Mouse (Mus musculus) MEL (cell line): ENCODE results near the gene Pla2g16. TPM values are rescaled to one million over a fixed set of nuclear protein-coding genes. Genes with fewer than 3 reads are reported as not detected.

Experiments
- DNase-seq: peaks from one replicate; pipeline ENCODE4 v3.0.0; 2011; ENCODE audit warnings: low read depth, low spot score
- H3K27ac ChIP-seq: 2 replicates; pipeline ENCODE4 v1.5.1; 2012; ENCODE audit warnings: low read depth, mild to moderate bottlenecking, control low read depth, low read length, moderate library complexity; ENCODE audit not compliant: control insufficient read depth
- H3K27me3 ChIP-seq, 2 experiments: fragments of 150-350 bp in 1 of 2; sonication (generic) in 1 of 2; 2 replicates each; pipeline ENCODE4 v1.6.1; 2012; ENCODE audit warnings: low read length in 2 of 2, mild to moderate bottlenecking in 2 of 2, improper control_type of control experiment in 1 of 2, moderate library complexity in 1 of 2; ENCODE audit not compliant: insufficient read depth in 2 of 2, control insufficient read depth in 1 of 2
- H3K36me3 ChIP-seq, 2 experiments: 2 replicates each; pipeline ENCODE4 v1.6.1; 2012 to 2014; ENCODE audit warnings: low read length in 2 of 2, improper control_type of control experiment in 1 of 2, inconsistent platforms in 1 of 2, mild to moderate bottlenecking in 1 of 2; ENCODE audit not compliant: insufficient read depth in 2 of 2, control insufficient read depth in 1 of 2
- H3K4me1 ChIP-seq, 2 experiments: fragments of 150-350 bp in 1 of 2; sonication (generic) in 1 of 2; 2 replicates each; pipeline ENCODE4 v1.6.1; 2012; ENCODE audit warnings: low read length in 2 of 2, improper control_type of control experiment in 1 of 2, mild to moderate bottlenecking in 1 of 2; ENCODE audit not compliant: insufficient read depth in 2 of 2, control insufficient read depth in 1 of 2
- H3K4me3 ChIP-seq, 2 experiments: fragments of 150-350 bp in 1 of 2; sonication (generic) in 1 of 2; 2 replicates each; pipeline ENCODE4 v1.5.1; 2012; ENCODE audit warnings: low read depth in 2 of 2, low read length in 2 of 2, mild to moderate bottlenecking in 2 of 2, moderate library complexity in 2 of 2, control low read depth in 1 of 2, improper control_type of control experiment in 1 of 2; ENCODE audit not compliant: control insufficient read depth in 1 of 2, insufficient read depth in 1 of 2
- H3K79me2 ChIP-seq: 2 replicates; pipeline ENCODE4 v1.6.1; 2012; ENCODE audit warnings: mild to moderate bottlenecking, low read length, moderate library complexity; ENCODE audit not compliant: control insufficient read depth, poor library complexity, insufficient read depth
- H3K9ac ChIP-seq: 2 replicates; pipeline ENCODE4 v1.6.1; 2012; ENCODE audit warnings: low read depth, mild to moderate bottlenecking, control low read depth, low read length, moderate library complexity; ENCODE audit not compliant: control insufficient read depth, poor library complexity, severe bottlenecking
- H3K9me3 ChIP-seq: fragments of 150-350 bp; sonication (generic); replicated peaks from 2 replicates; pipeline ENCODE4 v1.6.1; 2012; ENCODE audit warnings: mild to moderate bottlenecking, low read length, improper control_type of control experiment, moderate library complexity; ENCODE audit not compliant: insufficient read depth
- E2F4 ChIP-seq: IDR thresholded peaks from 2 replicates; pipeline ENCODE4 v1.6.1; 2011; ENCODE audit warnings: low read depth, low read length, improper control_type of control experiment, borderline replicate concordance
- ETS1 ChIP-seq: IDR thresholded peaks from 2 replicates; pipeline ENCODE4 v1.6.1; 2012; ENCODE audit warnings: low read depth, mild to moderate bottlenecking, inconsistent platforms, low read length, improper control_type of control experiment, moderate library complexity
- HCFC1 ChIP-seq: IDR thresholded peaks from 2 replicates; pipeline ENCODE4 v1.6.1; 2012; ENCODE audit warnings: low read depth, mild to moderate bottlenecking, inconsistent platforms, low read length, improper control_type of control experiment, moderate library complexity
- KAT2A ChIP-seq: conservative IDR thresholded peaks from 2 replicates; pipeline ENCODE4 v1.6.1; 2012; ENCODE audit warnings: low read depth, low read length, improper control_type of control experiment, inconsistent platforms
- MAFK ChIP-seq: IDR thresholded peaks from 2 replicates; pipeline ENCODE4 v1.6.1; 2011; ENCODE audit warnings: low read depth, mild to moderate bottlenecking, low read length, improper control_type of control experiment, borderline replicate concordance
- MAX ChIP-seq: IDR thresholded peaks from 2 replicates; pipeline ENCODE4 v1.6.1; 2011; ENCODE audit warnings: low read length, improper control_type of control experiment
- MEF2A ChIP-seq: IDR thresholded peaks from 2 replicates; pipeline ENCODE4 v1.6.1; 2014; ENCODE audit warnings: low read depth, mild to moderate bottlenecking, inconsistent platforms, low read length, improper control_type of control experiment; ENCODE audit not compliant: poor library complexity, insufficient replicate concordance, severe bottlenecking; ENCODE audit errors: extremely low read depth
- MXI1 ChIP-seq: IDR thresholded peaks from 2 replicates; pipeline ENCODE4 v1.6.1; 2011; ENCODE audit warnings: mild to moderate bottlenecking, low read depth, low read length, improper control_type of control experiment
- MYC ChIP-seq: IDR thresholded peaks from 2 replicates; pipeline ENCODE4 v1.6.1; 2011; ENCODE audit warnings: low read depth, mild to moderate bottlenecking, low read length, improper control_type of control experiment, moderate library complexity
- NELFE ChIP-seq: IDR thresholded peaks from 2 replicates; pipeline ENCODE4 v1.6.1; 2011; ENCODE audit warnings: low read depth, low read length, improper control_type of control experiment
- NRF1 ChIP-seq: IDR thresholded peaks from 2 replicates; pipeline ENCODE4 v1.6.1; 2014; ENCODE audit warnings: low read depth, mild to moderate bottlenecking, inconsistent platforms, low read length, improper control_type of control experiment, moderate library complexity; ENCODE audit not compliant: poor library complexity, insufficient read depth, severe bottlenecking
- POLR2A ChIP-seq, 2 experiments: IDR thresholded peaks; 2 replicates each; pipeline ENCODE4 v1.6.1; 2011 to 2012; ENCODE audit warnings: low read length in 2 of 2, mild to moderate bottlenecking in 2 of 2, control low read depth in 1 of 2, improper control_type of control experiment in 1 of 2, low read depth in 1 of 2, moderate library complexity in 1 of 2; ENCODE audit not compliant: control insufficient read depth in 1 of 2, insufficient read depth in 1 of 2, poor library complexity in 1 of 2
- POLR2AphosphoS2 ChIP-seq: IDR thresholded peaks from 2 replicates; pipeline ENCODE4 v1.6.1; 2011; ENCODE audit warnings: low read length, improper control_type of control experiment
- POLR2AphosphoS5 ChIP-seq: IDR thresholded peaks from 2 replicates; pipeline ENCODE4 v1.6.1; 2012; ENCODE audit warnings: low read depth, borderline replicate concordance, mild to moderate bottlenecking, inconsistent platforms, low read length, moderate library complexity, mixed read lengths
- RAD21 ChIP-seq: IDR thresholded peaks from 2 replicates; pipeline ENCODE4 v1.6.1; 2011; ENCODE audit warnings: mild to moderate bottlenecking, low read depth, low read length, improper control_type of control experiment
- RCOR1 ChIP-seq: IDR thresholded peaks from 2 replicates; pipeline ENCODE4 v1.6.1; 2012; ENCODE audit warnings: low read depth, mild to moderate bottlenecking, inconsistent platforms, low read length, improper control_type of control experiment
- SIN3A ChIP-seq: IDR thresholded peaks from 2 replicates; pipeline ENCODE4 v1.6.1; 2012; ENCODE audit warnings: low read length, improper control_type of control experiment, inconsistent platforms
- UBTF ChIP-seq: IDR thresholded peaks from 2 replicates; pipeline ENCODE4 v1.6.1; 2012; ENCODE audit warnings: low read depth, mild to moderate bottlenecking, inconsistent platforms, low read length, improper control_type of control experiment, moderate library complexity, borderline replicate concordance; ENCODE audit not compliant: insufficient read depth
- USF1 ChIP-seq: IDR thresholded peaks from 2 replicates; pipeline ENCODE4 v1.6.1; 2014; ENCODE audit warnings: low read depth, mild to moderate bottlenecking, inconsistent platforms, low read length, improper control_type of control experiment, moderate library complexity
- ZKSCAN1 ChIP-seq: IDR thresholded peaks from 2 replicates; pipeline ENCODE4 v1.6.1; 2012; ENCODE audit warnings: low read depth, mild to moderate bottlenecking, inconsistent platforms, low read length, improper control_type of control experiment, moderate library complexity
- ZMIZ1 ChIP-seq: IDR thresholded peaks from 2 replicates; pipeline ENCODE4 v1.6.1; 2012; ENCODE audit warnings: low read depth, mild to moderate bottlenecking, inconsistent platforms, low read length, improper control_type of control experiment, moderate library complexity
- ZNF384 ChIP-seq: IDR thresholded peaks from 2 replicates; pipeline ENCODE4 v1.6.1; 2012; ENCODE audit warnings: low read depth, mild to moderate bottlenecking, inconsistent platforms, low read length, improper control_type of control experiment
- polyA plus RNA-seq, 2 experiments: library from polyadenylated mRNA; stranded (reverse) in 1 of 2; unstranded in 1 of 2; fragments of >175 nt in 1 of 2; fragments of >200 nt in 1 of 2; gene quantifications; 2 replicates each; pipeline versions ENCODE4 v1.2.1 to v1.2.4; 2012; ENCODE audit warnings: low replicate concordance in 2 of 2, low read depth in 1 of 2; ENCODE audit not compliant: insufficient read length in 2 of 2, insufficient read depth in 1 of 2, missing spikeins in 1 of 2
- total RNA-seq: library from RNA; depleted of rRNA; stranded (reverse); fragments of 300-350 nt; gene quantifications from 2 replicates; pipeline ENCODE4 v1.2.3, GENCODE M21; 2012

Gene Pla2g16
- total and polyA plus RNA-seq, 3 experiments: 19.0 to 24.7 TPM; not detected in 1

DNA sequence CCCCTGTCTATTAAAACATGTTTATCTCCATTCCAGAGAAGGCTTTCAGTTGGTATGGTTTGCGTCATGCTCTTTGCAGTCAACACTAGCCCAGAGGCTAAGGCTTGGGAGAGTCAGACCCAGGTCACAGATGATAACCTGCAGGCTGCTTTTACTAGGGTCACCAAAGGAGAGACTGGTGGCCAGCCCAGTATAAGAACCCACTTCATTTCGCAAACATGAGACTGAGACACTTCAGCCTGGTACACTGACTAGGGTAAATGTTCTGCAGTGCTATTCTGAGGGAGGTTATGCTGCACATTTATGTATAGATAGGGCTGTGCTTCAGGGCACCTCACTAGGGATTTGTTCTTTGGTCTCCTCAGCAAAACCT, 5.0 kb upstream of the Pla2g16 start:
- Histone ChIP-seq H3K36me3 (peaks cover 0 to 22% of the 10 kb centered on the region in 2 experiments; a peak in 2 of 4 replicates), H3K79me2 (no peaks in the 10 kb centered on the region), H3K4me1 (peaks cover 21 to 25% of the 10 kb centered on the region in 2 experiments), H3K4me3 (peak overlapping the region in 1 of 2 experiments; percentile 47; a peak in 1 of 4 replicates), H3K9ac (peak overlapping the region; percentile 10; the same call in 1 of the 2 replicates), H3K27me3 (no peaks in the 10 kb centered on the region), H3K9me3 (no peaks in the 10 kb centered on the region), H3K27ac (peak overlapping the region; percentile 58)
- no peak for DNase-seq
- TF ChIP-seq USF1 (no peak), RCOR1 (no peak), MAX (no peak), RAD21 (no peak), KAT2A (0 out of 2 replicates have a peak, but pooled peaks have one; percentile 3), ZNF384 (no peak), SIN3A (0 out of 2 replicates have a peak, but pooled peaks have one; percentile 0), MAFK (no peak), E2F4 (no peak), POLR2AphosphoS5 (no peak), NELFE (no peak; the same call in 1 of the 2 replicates), NRF1 (no peak), POLR2AphosphoS2 (no peak), ZKSCAN1 (no peak), HCFC1 (no peak), MXI1 (0 out of 2 replicates have a peak, but pooled peaks have one; percentile 7), MEF2A (no peak), MYC (no peak)

GRCm38 (mm10) chr19:7553441-7553840, 3.8 kb upstream of the Pla2g16 start:
- Histone ChIP-seq H3K27ac (no peak overlapping the region), H3K4me1 (peaks cover 21 to 25% of the 10 kb centered on the region in 2 experiments)
- peak; percentile 27 for DNase-seq

More at GRCm38 (mm10) chr19:7553441-7553840, 3.8 kb upstream of the Pla2g16 start:
- Histone ChIP-seq H3K79me2 (peaks cover 3% of the 10 kb centered on the region; the same call in 1 of the 2 replicates), H3K9ac (no peak overlapping the region), H3K9me3 (no peaks in the 10 kb centered on the region), H3K27me3 (no peaks in the 10 kb centered on the region), H3K36me3 (peaks cover 0 to 22% of the 10 kb centered on the region in 2 experiments; a peak in 2 of 4 replicates), H3K4me3 (no peak overlapping the region)
- TF ChIP-seq POLR2A (IDR thresholded peaks at IDR 0.05; ENCODE audit: control insufficient read depth in 1 of 2, insufficient read depth in 1 of 2, low read depth in 1 of 2, low read length in 2 of 2, poor library complexity in 1 of 2): no peak
- no peak for TF ChIP-seq MAFK
- TF ChIP-seq MEF2A: no peak
- no peak for TF ChIP-seq RAD21
- TF ChIP-seq KAT2A: no peak
- no peak for TF ChIP-seq ETS1
- no peak for TF ChIP-seq UBTF
- TF ChIP-seq ZMIZ1: no peak
